Mouse (Mus musculus) B cell, adult 2 months (primary cell): Measurements from ENCODE around the gene Col2a1.

Source experiments
- DNase-seq, 2 experiments: peaks; one replicate each; pipeline ENCODE4 v3.0.0; 2022

Col2a1 gene

DNA sequence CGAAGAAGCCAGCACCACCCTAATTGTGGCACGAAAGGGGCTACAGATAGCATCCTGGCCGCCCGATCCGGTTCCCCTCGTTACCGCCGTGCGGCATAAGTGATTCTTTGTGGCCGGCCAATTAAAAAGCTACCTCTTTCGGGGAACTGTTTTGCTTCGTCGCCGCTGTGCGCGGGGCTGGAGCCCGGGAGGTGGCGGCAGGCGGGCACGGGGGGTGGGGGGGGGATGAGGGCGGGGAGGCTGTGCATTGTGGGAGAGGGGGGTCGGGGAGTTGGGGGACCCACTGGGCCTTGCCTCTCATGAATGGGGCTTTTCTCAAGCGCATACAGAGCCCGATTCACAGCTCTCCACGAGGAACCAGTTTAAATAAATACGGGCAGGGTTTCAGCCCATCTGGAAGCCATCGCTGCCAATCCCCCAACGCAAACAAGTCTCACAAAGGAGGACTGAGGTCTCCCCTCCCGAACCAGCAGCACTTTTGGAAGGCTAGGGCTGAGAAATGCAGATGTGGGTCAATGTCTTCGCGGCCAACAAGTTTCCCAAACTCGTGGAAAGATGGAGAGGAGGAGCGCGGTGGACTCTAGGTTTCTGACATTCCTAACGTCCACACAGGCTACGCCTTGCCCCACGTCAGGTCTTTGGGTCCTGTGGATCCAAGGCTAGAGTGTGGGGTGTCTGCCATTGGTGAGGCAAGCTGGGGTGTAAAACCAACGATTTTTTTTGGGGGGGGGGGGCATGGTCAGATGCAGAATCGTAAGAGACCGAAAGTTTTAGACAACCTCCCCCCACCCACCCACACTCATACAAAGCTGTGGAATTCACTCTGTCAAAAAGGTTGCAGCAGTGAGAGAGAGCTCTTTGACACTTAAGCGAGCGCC is 2.1 kb downstream of the Col2a1 start:
- peak in 1 of 2 experiments; percentile 7 for DNase-seq

GRCm38 (mm10) chr15:98001321-98002112 is 3.0 kb downstream of the Col2a1 start:
- no peak for DNase-seq

- DNase-seq, result no peak
Measured at GRCm38 (mm10) chr15:97999991-98000390, 4.5 kb downstream of the Col2a1 start.

GRCm38 (mm10) chr15:97999546-97999945 is 4.9 kb downstream of the Col2a1 start:
- DNase-seq, result no peak

DNA sequence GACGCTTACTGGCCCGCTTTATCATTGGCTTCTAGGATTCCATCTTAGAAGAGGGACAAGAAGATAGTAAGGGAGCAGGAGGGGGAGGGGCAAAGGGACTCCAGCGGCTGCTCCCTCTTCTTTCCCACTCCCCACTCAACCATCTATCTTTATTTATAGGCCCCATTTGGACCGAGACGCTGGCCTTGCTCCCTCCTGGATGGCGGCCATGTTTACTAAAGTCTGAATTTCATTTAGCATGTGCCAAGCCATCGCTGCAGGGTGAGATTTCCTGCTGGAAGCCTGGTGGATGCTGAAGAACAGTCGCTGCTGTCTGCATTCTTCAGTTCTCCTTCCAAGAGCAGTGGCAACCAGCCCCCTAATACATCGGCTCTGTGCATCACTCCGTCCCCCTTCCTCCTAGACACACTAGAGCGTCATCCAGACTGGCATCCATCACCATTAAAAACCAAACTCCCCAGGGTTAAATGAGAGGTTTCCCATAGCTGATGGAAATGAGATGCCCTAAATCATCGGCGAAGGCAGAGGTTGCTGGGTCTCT is 7.7 kb downstream of the Col2a1 start:
- DNase-seq, result no peak

GRCm38 (mm10) chr15:97992712-97993286 is 11.7 kb downstream of the Col2a1 start:
- DNase-seq, result peak; percentile 57 to 61

GRCm38 (mm10) chr15:97992027-97992711 is 12.3 kb downstream of the Col2a1 start:
- DNase-seq, result no peak

GRCm38 (mm10) chr15:97991285-97991895 is 13.1 kb downstream of the Col2a1 start:
- DNase-seq, result no peak

DNA sequence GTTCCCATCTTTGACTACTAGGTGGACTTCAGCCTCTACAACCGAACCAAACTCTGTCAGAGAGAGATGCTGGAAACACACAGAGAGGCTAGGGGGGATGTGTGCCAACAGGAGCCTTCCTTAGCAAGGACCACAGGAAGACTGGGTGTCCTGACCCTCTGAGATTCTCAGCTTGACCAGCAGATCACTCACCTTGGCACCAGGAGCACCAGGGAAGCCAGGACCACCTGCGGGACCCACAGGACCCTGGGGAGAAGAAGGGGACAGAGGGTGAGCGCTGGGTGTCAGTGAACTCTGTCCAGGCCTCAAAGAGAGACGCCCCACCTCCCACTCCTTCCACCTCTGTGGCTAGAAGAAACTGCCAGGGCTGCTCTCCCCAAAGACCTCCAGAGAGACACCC is 13.8 kb downstream of the Col2a1 start:
- DNase-seq, result no peak

DNA sequence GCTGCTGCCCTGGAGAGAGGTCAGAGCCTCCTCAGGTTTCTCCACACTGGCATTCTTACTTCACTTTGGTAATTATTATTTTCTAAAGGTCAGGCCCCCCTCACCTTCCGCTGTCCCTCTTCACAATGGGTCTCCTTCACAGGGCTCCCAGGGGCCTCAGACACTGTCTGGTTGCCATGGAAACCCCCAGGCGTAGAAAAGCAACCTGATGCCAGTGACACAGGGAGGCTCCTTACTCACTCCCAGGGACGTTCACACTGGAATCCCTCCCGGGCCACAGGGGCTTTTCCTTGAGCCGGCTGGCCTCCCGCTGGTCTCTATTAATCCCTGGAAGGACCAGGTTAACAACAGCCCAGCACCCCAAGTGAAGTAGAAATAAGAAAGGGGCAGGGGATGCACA is 14.4 kb downstream of the Col2a1 start:
- DNase-seq, result no peak

GRCm38 (mm10) chr15:97989544-97989943 is 15.0 kb downstream of the Col2a1 start:
- no peak for DNase-seq

DNA sequence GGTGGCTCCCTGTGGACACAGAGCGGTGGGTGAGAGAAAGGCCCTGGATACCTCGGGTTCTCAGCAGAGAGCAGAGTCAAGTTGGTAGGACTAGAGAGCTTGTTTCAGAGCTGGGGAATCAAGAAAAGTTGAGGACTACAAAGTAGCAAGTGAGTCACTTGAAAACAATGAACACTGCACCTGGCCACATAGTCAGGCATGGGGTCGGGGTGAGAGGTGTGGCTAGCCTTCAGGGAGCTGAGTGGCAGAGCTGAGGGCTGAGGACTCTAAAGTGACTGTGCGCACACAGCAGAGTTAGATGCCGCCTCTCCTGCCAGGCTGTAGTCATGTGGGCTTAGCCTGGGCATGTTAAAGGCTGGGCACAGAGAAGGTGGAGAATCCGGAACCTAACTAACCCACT is 22.9 kb downstream of the Col2a1 start:
- DNase-seq, result no peak

- DNase-seq, result no peak
Measured at GRCm38 (mm10) chr15:97973248-97974005, 31.1 kb downstream of the Col2a1 start.

- DNase-seq, result no peak
Measured at GRCm38 (mm10) chr15:97972580-97972979, 31.9 kb downstream of the Col2a1 start.

GRCm38 (mm10) chr15:97970299-97970698 is 34.2 kb downstream of the Col2a1 start:
- peak in 1 of 2 experiments; percentile 24 for DNase-seq

GRCm38 (mm10) chr15:97965311-97966045 is 39.0 kb downstream of the Col2a1 start:
- no peak for DNase-seq

GRCm38 (mm10) chr15:97964836-97965187 is 39.7 kb downstream of the Col2a1 start:
- DNase-seq, result no peak

DNA sequence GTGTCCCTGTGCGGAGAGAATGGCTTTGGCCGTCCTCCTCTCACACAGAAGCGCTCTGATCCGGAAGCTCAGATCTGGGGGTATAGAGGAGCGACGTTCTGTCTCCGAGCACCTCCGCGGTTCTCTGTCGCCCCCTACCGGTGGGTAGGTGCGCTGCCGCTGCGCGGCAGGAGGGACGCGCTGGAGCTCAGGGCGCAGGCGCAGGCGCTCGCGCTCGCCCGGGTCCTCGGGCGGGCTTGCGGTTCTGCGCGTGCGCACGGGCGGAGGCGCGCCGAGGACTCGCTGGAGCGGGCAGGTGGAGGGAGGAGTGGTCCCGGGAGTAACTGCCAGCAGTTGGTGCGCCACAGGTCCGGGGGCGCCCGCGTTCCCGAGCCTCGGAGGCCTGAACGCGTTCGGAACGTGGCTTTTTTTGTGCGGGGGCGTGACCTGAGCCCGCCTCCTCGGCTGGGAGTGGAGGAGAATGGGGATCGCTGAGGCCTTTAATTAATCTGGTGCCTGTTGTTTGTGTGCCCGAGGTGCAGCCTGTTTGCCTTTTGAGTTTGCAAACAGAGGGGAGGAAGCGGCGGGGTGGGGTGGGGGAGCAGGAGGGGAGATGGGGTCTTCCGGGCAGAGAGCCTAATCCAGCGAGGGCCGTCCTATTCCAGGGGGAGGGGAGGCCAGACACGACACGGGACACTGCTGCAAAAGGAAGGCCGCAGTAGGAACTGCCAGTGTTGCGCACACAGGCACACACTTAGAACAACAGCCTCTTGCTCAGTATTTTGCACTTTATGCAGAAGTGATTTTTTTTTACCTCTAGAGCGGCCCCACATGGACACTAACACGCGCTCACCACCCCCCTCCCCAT is 40.3 kb downstream of the Col2a1 start, which contains the start of gene Tmem106c:
Tmem106c (plus strand) TSS at position 212 of the 847 bp plus-strand sequence.
- peak; percentile 93 to 95 for DNase-seq

GRCm38 (mm10) chr15:97963329-97963988 is 41.0 kb downstream of the Col2a1 start:
- peak; percentile 45 for DNase-seq
